17 mouse cellular contexts compared by ENCODE assay signal in genomic region chr9:122666978-122667645, GRCm38 (mm10).
DNase-seq lines count a peak whose midpoint lies in the region; ATAC-seq lines count a peak whose summit lies in the region.
"Had no signal": no experiment of that assay in that cellular context is flagged by ENCODE, and none has a peak within 500 bp of the region (broad histone marks: within the 10 kb centered on the region; RNA-seq: fewer than 3 reads in every experiment).

No protein-coding gene starts in this region.

- H3K27me3 ChIP-seq in embryonic facial prominence, embryonic 11.5 days (ENCODE audit: control insufficient read depth, insufficient read depth, low read length): no peaks in the 10 kb centered on the region
- H3K27me3 ChIP-seq in embryonic facial prominence, embryonic 10.5 days (replicated peaks; ENCODE audit: low read depth, poor library complexity, severe bottlenecking): peaks cover 5% of the 10 kb centered on the region; the same call in 1 of the 2 replicates
- H3K27me3 ChIP-seq in hindbrain, embryonic 14.5 days (ENCODE audit: control insufficient read depth, insufficient read depth, low read length): no peaks in the 10 kb centered on the region
- H3K27me3 ChIP-seq in midbrain, embryonic 15.5 days (replicated peaks): no peaks in the 10 kb centered on the region
- H3K27me3 ChIP-seq: intestine, embryonic 15.5 days had no signal

- no peak overlapping the region for H3K4me2 ChIP-seq in embryonic facial prominence, embryonic 11.5 days (ENCODE audit: low read depth, low read length)
- H3K4me2 ChIP-seq in hindbrain, embryonic 14.5 days (replicated peaks): no peak overlapping the region
- no peak overlapping the region for H3K4me2 ChIP-seq in midbrain, embryonic 15.5 days
- H3K4me2 ChIP-seq: intestine, embryonic 15.5 days had no signal

- WGBS in embryonic facial prominence, embryonic 11.5 days: 26% methylated on average over 3 of the region's 5 CpGs
- 32% methylated on average over 4 of the region's 5 CpGs for WGBS in embryonic facial prominence, embryonic 10.5 days
- 13% methylated on average over 3 of the region's 5 CpGs for WGBS in hindbrain, embryonic 14.5 days
- 15% methylated on average over 4 of the region's 5 CpGs for WGBS in midbrain, embryonic 15.5 days

- no peak overlapping the region for H3K9ac ChIP-seq in embryonic facial prominence, embryonic 11.5 days (replicated peaks; ENCODE audit: low read length)
- no peak overlapping the region for H3K9ac ChIP-seq in hindbrain, embryonic 14.5 days
- H3K9ac ChIP-seq in midbrain, embryonic 15.5 days: no peak overlapping the region
- H3K9ac ChIP-seq: intestine, embryonic 15.5 days had no signal

- H3K4me3 ChIP-seq in embryonic facial prominence, embryonic 11.5 days (ENCODE audit: low read depth, low read length): no peak overlapping the region
- H3K4me3 ChIP-seq in embryonic facial prominence, embryonic 10.5 days: no peak overlapping the region
- no peak overlapping the region for H3K4me3 ChIP-seq in hindbrain, embryonic 14.5 days (replicated peaks; ENCODE audit: low read length)
- no peak overlapping the region for H3K4me3 ChIP-seq in midbrain, embryonic 15.5 days
- H3K4me3 ChIP-seq: heart, adult 2 months; intestine, embryonic 15.5 days had no signal

- H3K9me3 ChIP-seq in embryonic facial prominence, embryonic 11.5 days (replicated peaks; ENCODE audit: control insufficient read depth, low read length): no peaks in the 10 kb centered on the region
- no peaks in the 10 kb centered on the region for H3K9me3 ChIP-seq in embryonic facial prominence, embryonic 10.5 days
- no peaks in the 10 kb centered on the region for H3K9me3 ChIP-seq in hindbrain, embryonic 14.5 days (ENCODE audit: control insufficient read depth, low read length)
- no peaks in the 10 kb centered on the region for H3K9me3 ChIP-seq in midbrain, embryonic 15.5 days
- H3K9me3 ChIP-seq: intestine, embryonic 15.5 days had no signal

- peak; percentile 31 for DNase-seq in embryonic facial prominence, embryonic 11.5 days (ENCODE audit: low spot score)
- DNase-seq in embryonic facial prominence, embryonic 10.5 days (ENCODE audit: low spot score): no peak
- peak; percentile 24 for DNase-seq in embryo, embryonic 10.5 days (ENCODE audit: low spot score)
- no peak for DNase-seq in hindbrain, embryonic 14.5 days (ENCODE audit: low spot score)
- DNase-seq in heart, adult 11 months: no peak
- DNase-seq in adrenal gland, adult 2 months: no peak
- DNase-seq in right cerebral cortex, postnatal 36 days (ENCODE audit: low spot score in 2 of 2): no peak
- DNase-seq: adrenal gland, postnatal 14 days; cerebellum, adult 9-10 months; heart, adult 2 months; heart, postnatal 10 days; lung, adult 2 months; lung, postnatal 4 days; right cerebral cortex, postnatal 14 days had no signal

- no peaks in the 10 kb centered on the region for H3K4me1 ChIP-seq in embryonic facial prominence, embryonic 11.5 days (ENCODE audit: control insufficient read depth, insufficient read depth, low read length)
- peaks cover 12% of the 10 kb centered on the region for H3K4me1 ChIP-seq in embryonic facial prominence, embryonic 10.5 days
- H3K4me1 ChIP-seq in hindbrain, embryonic 14.5 days (replicated peaks; ENCODE audit: control insufficient read depth, insufficient read depth, low read length): peaks cover 6% of the 10 kb centered on the region; the same call in 1 of the 2 replicates
- H3K4me1 ChIP-seq in midbrain, embryonic 15.5 days: peaks cover 8% of the 10 kb centered on the region
- H3K4me1 ChIP-seq: intestine, embryonic 15.5 days had no signal

- no peak overlapping the region for H3K27ac ChIP-seq in embryonic facial prominence, embryonic 11.5 days (replicated peaks; ENCODE audit: low read depth, low read length)
- H3K27ac ChIP-seq in embryonic facial prominence, embryonic 10.5 days (replicated peaks): no peak overlapping the region
- peak overlapping the region; percentile 68; the same call in 1 of the 2 replicates for H3K27ac ChIP-seq in hindbrain, embryonic 14.5 days
- peak overlapping the region; percentile 59 for H3K27ac ChIP-seq in midbrain, embryonic 15.5 days
- H3K27ac ChIP-seq: heart, adult 2 months; intestine, embryonic 15.5 days; kidney, postnatal 0 days had no signal

- ATAC-seq in embryonic facial prominence, embryonic 11.5 days (replicated peaks; ENCODE audit: insufficient number of reproducible peaks, low FRiP score, low TSS enrichment, low read depth): 0 out of 2 replicates have a peak, but pooled peaks have one; percentile 62
- no peak for ATAC-seq in hindbrain, embryonic 14.5 days (ENCODE audit: low FRiP score)
- ATAC-seq in midbrain, embryonic 15.5 days (replicated peaks): peak; percentile 85
- ATAC-seq: intestine, embryonic 15.5 days had no signal

- H3K36me3 ChIP-seq in embryonic facial prominence, embryonic 11.5 days (replicated peaks; ENCODE audit: control insufficient read depth, insufficient read depth, low read depth, low read length): no peaks in the 10 kb centered on the region
- no peaks in the 10 kb centered on the region for H3K36me3 ChIP-seq in embryonic facial prominence, embryonic 10.5 days (replicated peaks)
- H3K36me3 ChIP-seq in hindbrain, embryonic 14.5 days (replicated peaks; ENCODE audit: control insufficient read depth, insufficient read depth): 0 out of 2 replicates have a peak, but pooled peaks cover 4% of the 10 kb centered on the region
- H3K36me3 ChIP-seq in midbrain, embryonic 15.5 days (replicated peaks): no peaks in the 10 kb centered on the region
- H3K36me3 ChIP-seq: intestine, embryonic 15.5 days had no signal

Comparison
In these comparisons a context has a peak if more than half of its experiments do, and no peak if none do; other contexts are left out.
1. DNase-seq: peak in embryonic facial prominence, embryonic 11.5 days (single experiment) and embryo, embryonic 10.5 days (single experiment); none in embryonic facial prominence, embryonic 10.5 days (single experiment), hindbrain, embryonic 14.5 days (single experiment), heart, adult 11 months (single experiment), adrenal gland, adult 2 months (single experiment) and right cerebral cortex, postnatal 36 days (0 of 2).
2. H3K27ac ChIP-seq: peak in hindbrain, embryonic 14.5 days (single experiment) and midbrain, embryonic 15.5 days (single experiment); none in embryonic facial prominence, embryonic 11.5 days (single experiment) and embryonic facial prominence, embryonic 10.5 days (single experiment).